Mouse (Mus musculus) v-Abl transformed pro-B cells (cell line): ENCODE measurements around the gene Cebpzos.

ENCODE experiments used
- in situ Hi-C, 2 experiments: fragments of 400-800 bp; cut with MboI; formaldehyde crosslinking; loops; one replicate each; pipeline ENCODE4 v1.15.1; 2025; ENCODE audit not compliant: unreplicated experiment in 2 of 2

Cebpzos gene

DNA sequence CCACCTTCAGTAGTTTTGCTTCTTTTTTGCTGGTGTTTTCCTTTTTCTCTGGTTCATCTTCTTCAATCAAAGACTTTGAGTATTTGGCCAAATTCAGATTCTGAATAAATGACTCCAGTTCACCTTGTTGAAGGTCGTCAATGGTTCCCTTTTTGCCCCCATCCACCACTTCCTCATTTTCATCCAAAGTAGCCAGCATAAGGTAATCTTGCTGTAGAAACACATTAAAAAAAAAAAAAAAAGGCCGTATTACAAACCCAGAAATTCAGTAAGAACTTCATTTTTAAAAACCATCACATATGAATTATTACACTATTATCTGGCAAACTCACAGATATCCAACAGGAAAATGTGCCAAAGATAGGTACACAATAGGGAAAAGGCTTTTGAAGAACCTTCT lies 19.6 kb downstream of the Cebpzos start:
- in situ Hi-C loops, result loop anchor here in 1 of 2 experiments (5.0 to 10.0 kb wide), 2 partner anchors 99 to 201 kb away; partner anchors contain the start of genes Gpatch11, Heatr5b and Strn

DNA sequence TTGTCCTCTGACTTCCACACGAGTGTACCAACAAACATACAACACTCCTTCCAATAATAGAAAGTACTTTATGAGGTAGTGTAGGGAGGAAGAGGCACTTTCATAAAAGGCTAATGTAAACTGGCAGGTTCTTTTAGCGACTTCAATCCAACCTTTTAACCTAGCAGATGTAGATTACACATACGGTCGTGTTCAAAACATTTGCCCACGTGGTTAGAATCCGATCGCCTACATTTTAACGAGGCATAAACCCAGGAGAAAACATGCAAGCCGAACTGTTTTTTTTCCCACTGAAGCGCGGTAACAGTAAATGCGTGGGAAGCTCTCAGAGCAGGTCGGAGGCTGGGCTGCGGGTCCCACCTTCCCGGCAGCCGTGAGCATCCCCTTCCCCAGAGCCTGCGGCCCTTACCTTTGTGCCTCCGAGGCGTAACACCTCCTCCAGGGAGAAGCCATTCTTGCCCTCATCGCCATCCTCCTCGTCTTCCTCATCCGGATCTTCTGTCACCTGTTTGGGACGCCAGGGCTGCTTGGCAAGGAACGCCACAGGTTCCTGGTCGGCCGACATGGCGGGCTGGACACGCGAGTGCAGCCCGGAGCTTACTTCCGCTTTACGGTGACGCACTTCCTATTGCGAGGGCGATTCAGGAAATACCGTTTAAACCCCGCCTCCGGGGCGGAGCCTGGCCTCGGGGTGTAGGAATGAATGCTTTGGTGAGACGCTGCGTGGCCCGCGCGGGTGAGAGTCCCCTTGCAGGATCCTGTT lies 20.3 kb downstream of the Cebpzos start, which contains the start of the genes Cebpz and Ndufaf7:
TSS of gene Cebpz (minus strand) at position 601 of the 763 bp plus-strand sequence.
TSS of gene Ndufaf7 (plus strand) at position 671 of the 763 bp plus-strand sequence.
- in situ Hi-C loops, result loop anchor here in 1 of 2 experiments (5.0 to 10.0 kb wide), 2 partner anchors 99 to 202 kb away; partner anchors contain the start of genes Gpatch11, Heatr5b and Strn

DNA sequence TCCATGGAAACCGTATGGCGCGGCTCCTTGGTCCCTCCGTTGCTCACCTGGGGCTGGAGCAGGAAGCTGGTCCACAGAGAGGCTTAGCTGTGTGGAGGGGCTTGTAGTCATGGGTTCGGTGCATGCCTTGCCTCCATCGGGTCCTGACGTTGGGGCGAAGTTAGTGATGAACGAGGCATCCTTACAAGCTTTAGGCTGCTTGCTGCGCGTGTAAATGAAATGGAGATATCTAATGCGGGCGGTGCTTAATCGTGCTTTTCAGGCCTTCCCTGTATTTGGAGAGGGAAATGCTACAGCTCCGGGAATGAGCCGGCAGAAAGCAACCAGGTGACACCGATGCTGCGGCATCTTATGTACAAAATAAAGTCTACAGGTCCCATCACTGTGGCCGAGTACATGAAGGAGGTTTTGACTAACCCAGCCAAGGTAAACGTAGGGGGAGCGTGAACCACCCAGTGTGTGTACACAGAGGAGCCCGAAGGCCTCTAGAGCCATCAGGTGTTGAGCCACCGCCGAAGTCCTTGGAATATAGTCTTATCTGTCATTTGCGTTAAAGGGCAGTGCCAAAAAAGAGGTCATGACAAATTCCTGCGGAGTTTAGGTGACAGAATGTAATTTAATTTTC lies 21.0 kb downstream of the Cebpzos start:
- in situ Hi-C loops, result loop anchor here in 1 of 2 experiments (5.0 to 10.0 kb wide), 2 partner anchors 100 to 203 kb away; partner anchors contain the start of genes Gpatch11, Heatr5b and Strn

DNA sequence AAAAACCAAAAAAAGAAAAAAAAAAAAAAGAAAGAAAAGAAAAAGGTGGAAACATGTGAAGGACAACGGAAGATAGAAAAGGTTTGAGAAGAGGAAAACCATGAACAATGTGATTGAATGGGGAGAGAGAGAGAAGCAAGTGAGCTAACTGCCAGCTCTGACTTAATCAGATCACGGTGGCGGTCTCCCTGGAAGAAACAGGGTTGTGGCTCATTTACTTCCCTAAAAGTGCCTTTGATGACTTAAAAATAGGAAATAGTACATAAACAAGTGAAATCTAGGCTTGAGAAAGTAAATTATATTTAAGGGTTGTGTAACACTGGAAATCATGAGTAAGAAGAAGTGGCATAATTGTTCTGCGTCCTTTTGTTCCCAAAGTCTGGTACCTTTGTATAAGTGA lies 22.6 kb downstream of the Cebpzos start:
- in situ Hi-C loops, result loop anchor here in 1 of 2 experiments (5.0 to 10.0 kb wide), 2 partner anchors 102 to 204 kb away; partner anchors contain the start of genes Gpatch11, Heatr5b and Strn

DNA sequence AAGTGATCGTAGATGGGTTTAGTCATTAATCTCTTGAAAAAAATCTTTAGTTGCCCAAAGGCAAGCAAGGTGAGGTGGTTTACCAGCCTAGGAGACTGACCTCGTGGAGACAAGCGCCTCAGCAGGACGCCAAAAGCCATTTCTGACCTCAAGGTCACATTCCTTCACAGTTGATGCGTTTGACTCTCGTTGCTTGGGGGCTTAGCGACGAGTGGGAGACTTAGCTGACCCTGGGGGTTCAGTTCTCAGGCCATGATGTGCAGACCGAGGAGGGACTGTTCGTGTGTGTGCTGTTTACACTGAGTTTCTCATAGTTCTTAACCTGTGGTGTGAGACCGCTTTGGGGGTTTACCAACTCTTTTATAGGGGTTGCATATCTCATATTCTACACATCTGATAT lies 26.3 kb downstream of the Cebpzos start:
- in situ Hi-C loops, result no loop called here

DNA sequence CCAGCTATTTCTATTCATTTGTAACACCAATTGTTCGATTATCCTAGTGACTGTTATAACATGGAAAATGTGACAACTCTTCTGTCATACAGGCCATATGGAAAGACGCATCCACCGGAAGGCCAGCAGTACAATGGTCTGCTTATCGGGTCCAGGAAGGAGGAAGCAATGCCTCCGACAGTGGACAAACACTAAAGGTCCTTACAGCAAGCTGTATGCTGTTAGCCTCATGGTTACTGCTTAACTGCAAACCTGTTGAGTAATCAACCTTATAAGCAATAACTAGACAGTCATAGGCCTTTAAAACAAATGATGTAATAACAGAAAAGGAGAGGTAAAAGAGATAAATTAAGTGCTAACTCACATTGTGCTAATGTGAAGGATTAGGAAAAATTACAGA lies 34.9 kb downstream of the Cebpzos start:
- in situ Hi-C loops, result no loop called here

DNA sequence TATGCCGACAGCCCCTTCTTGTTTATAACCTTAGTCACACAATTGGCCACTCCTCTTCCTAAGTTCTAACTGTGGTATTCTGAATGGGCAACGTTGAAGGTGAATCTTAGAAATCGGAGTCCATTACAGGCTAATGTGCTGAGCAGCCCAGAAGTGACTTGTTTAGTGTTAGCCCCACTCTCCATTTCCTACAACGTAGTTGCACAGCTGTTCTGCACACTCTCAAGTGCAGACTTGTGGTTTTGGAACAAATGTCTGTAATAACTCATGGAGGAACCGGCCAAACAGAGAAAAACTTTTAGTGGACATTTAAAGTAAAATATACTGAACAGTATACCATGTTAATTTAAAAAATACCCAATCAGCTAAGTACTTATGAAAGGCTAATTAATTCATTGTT lies 35.8 kb downstream of the Cebpzos start:
- in situ Hi-C loops, result no loop called here

DNA sequence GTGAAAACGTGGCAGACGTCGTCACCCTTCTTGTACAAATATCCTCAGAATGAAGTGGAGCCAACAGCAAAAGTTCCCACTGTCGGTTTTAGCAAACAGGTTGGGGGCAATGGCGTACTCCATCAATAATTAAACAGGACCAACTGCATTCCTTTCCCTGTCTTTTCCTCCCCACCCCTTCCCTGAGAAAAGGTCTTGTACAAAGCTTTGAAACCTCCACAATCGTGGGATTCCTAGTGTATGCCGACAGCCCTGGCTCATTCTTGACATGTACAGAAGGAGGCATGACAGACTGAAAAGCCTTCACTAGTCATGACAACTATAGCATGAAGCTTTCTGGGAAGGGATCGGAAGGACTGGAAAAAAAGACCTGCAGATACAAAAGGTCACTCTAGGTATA lies 36.9 kb downstream of the Cebpzos start:
- in situ Hi-C loops, result no loop called here

DNA sequence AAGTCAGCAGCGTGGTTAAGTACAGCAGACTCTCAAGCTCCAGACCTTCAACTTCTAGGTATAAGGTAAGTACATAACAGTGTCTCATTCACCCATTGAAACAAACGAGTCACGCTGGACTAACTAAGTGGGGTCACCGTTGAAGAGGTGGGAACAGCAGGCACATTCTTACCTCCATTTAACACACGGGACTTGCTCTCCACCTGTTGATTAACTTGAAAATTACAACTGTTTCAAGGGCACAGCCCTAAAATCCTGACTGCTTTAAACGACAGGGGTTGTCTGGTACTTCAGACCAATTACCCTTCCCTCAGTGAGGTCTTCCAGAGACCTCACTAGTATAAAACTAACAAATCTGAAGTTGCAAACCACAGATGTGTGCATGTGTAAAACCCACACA lies 43.2 kb downstream of the Cebpzos start:
- in situ Hi-C loops, result no loop called here

DNA sequence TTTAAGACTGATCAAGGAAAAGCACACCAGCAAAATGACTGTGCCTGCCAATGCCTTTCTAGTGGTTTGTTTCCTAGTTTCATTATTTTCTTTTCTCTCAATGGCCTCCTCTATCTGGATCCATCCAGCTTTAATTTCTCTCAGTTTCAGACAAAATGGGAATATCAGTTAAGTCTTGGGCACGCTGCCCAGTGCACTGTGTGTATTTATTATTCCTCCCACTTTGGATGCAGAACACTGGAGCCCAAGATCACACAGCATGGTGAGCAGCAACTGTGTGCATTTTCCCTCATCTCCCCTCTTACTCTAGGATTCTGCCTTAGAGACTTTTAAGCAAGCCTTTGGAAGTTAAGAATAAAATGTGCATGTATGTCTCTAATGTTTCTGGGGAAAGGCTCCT lies 48.1 kb downstream of the Cebpzos start:
- in situ Hi-C loops, result no loop called here

DNA sequence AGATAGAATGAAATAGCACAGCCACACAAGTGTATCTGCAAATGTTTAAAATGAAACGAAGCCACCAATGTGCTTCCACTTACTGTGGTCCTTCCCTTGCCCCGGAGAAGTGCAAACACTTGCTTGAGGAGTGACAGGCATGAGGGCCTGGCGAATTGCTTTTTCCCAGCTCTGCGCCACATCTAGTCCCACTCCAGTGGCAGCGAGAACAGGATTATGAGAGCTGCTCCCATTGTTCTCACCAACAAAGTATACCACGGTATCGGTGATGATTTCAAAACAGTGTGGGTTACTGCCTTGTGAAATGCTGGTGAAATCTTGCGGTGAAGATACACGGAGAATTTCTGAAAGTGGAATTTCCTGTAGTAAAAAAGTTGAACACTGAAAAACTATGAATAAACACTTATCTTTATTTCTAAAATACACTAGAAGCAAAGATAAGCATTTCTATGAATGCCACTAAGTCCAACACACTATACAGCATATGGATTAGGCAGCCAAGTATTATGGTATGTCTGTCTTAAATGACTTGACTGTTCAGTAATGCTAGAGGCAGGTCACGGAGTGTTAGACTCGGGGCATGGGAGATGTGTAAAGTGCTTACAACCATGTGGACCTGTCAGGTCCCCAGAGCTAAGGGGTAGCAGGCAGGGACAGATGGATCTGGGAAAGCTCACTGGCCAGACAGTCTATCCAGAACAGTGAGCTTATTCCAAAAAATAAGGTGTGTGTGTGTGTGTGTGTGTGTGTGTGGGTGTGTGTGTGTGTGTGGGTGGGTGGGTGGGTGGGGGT lies 50.0 kb downstream of the Cebpzos start:
- in situ Hi-C loops, result no loop called here

DNA sequence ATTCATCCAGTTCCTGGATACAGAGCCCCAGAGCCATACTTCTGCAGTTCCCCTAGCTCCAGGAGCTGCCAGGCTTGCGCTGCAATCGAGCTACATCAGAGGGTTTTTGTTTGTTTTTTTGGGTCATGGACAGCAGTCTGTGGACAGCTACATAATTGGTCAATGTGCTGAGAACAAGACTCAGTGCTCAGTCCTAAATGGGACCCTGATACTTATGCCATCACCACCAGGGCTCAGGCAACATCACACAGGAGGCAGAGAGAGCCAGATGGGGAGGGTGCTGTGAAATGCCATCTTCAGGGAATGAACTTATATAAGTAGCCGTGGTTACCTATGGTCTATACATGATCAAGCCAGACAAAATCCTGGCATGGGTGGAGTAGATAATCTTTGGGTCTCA lies 52.2 kb downstream of the Cebpzos start:
- in situ Hi-C loops, result no loop called here
